Mouse (Mus musculus): Measurements from ENCODE around the gene Tmem229b. TPM values are rescaled to one million over a fixed set of nuclear protein-coding genes. Genes with fewer than 3 reads are reported as not detected.
"Not testable (repeated sequence)": the region's sequence is repeated elsewhere in the genome, so short reads cannot be mapped to it uniquely, and the experiment has no call there.

Tmem229b gene
- polyA plus RNA-seq, 1 experiment from 2014 or later = 4.7 TPM

DNA sequence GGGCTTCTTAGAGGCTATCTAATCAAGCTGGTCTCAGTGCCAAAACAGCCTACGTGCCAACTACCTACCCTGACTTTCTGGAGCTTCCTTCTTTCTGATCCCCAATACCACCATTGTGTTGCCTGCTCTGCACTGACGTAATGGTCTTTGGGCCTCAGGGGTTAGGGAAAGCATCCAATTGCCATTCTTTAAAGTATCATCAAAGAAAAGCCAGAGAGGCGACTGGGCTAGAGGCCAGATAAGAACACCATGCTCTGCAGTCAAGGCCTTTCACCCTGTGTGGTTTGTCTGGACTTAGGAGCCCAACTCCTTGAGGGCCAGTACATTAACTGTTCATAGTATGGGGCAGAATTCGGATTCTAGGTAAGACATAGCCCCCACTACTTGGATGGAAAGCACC, 30.3 kb downstream of the Tmem229b start:
- TF ChIP-seq CTCF (IDR thresholded peaks at IDR 0.05; ENCODE audit: low read depth) (no peak), EP300 (optimal IDR thresholded peaks at IDR 0.05) (no peak)
- Histone ChIP-seq H3K4me2 (replicated peaks; ENCODE audit: low read depth) (no peak overlapping the region), H3K9me3 (ENCODE audit: control insufficient read depth, low read length) (no peaks in the 10 kb centered on the region), H3K9ac (ENCODE audit: low read length) (no peak overlapping the region), H3K4me3 (ENCODE audit: low read depth, low read length) (no peak overlapping the region), H3K4me1 (replicated peaks; ENCODE audit: control insufficient read depth, insufficient read depth) (no peaks in the 10 kb centered on the region), H3K27ac (replicated peaks) (no peak overlapping the region), H3K27me3 (ENCODE audit: control insufficient read depth, insufficient read depth, low read length) (no peaks in the 10 kb centered on the region), H3K36me3 (ENCODE audit: control insufficient read depth, insufficient read depth, low read length) (no peaks in the 10 kb centered on the region)
- WGBS = 69% methylated on average over 4 of the region's 4 CpGs
- ATAC-seq (ENCODE audit: low FRiP score, low TSS enrichment) = no peak
- no peak for DNase-seq (ENCODE audit: low spot score)

DNA sequence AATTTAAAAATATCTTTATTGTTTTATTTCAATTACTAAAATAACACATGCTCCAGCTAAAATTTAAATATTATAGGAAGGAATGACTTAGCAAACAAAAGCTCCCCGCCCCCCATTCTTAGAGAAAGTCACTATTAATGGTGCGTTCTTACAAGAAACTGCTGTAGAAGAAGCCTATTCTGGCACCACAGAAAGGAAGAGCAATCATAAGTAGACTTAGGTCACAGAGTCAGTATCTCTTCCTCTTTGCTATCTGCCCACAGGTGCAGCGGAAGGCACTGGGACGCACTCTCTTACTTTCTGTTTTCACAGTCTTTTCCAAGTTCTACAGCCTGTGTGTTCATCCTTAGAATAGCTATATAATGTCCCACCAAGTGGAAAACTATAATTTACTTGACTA, 31.6 kb downstream of the Tmem229b start:
- DNase-seq (ENCODE audit: low spot score) (no peak), ATAC-seq (ENCODE audit: low FRiP score, low TSS enrichment) (no peak)
- H3K4me3 ChIP-seq (ENCODE audit: low read depth, low read length) = no peak overlapping the region
- no peak overlapping the region for H3K27ac ChIP-seq (replicated peaks)
- no peak overlapping the region for H3K4me2 ChIP-seq (replicated peaks; ENCODE audit: low read depth)
- no peak overlapping the region for H3K9ac ChIP-seq (ENCODE audit: low read length)
- no peaks in the 10 kb centered on the region for H3K36me3 ChIP-seq (ENCODE audit: control insufficient read depth, insufficient read depth, low read length)
- H3K27me3 ChIP-seq (ENCODE audit: control insufficient read depth, insufficient read depth, low read length) = no peaks in the 10 kb centered on the region
- H3K9me3 ChIP-seq (ENCODE audit: control insufficient read depth, low read length) = no peaks in the 10 kb centered on the region
- no peak for TF ChIP-seq EP300 (optimal IDR thresholded peaks at IDR 0.05)
- no peak for TF ChIP-seq CTCF (IDR thresholded peaks at IDR 0.05; ENCODE audit: low read depth)
- no peaks in the 10 kb centered on the region; the same call in 1 of the 2 replicates for H3K4me1 ChIP-seq (replicated peaks; ENCODE audit: control insufficient read depth, insufficient read depth)
- WGBS = 87% methylated on average over 4 of the region's 4 CpGs

DNA sequence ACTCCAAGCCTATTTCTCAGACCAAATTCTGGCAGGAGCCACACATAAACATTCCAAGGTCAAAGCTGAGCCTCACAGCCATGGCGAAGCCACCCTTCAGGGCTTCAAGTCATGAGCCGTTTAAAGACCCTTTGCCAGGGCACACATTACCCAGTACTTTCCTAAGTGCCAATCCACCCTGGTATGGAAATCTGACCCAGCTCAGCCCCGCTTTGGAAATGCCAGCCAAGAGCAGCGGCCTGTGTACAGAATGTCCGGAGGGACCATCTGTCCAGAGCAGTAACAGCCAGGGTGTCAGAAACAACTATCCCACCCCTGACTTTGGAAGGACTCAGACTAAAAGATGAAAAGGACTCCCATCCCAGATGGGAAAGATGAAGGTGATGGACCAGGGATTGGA, 32.7 kb downstream of the Tmem229b start:
- Histone ChIP-seq H3K4me1 (replicated peaks; ENCODE audit: control insufficient read depth, insufficient read depth) (no peaks in the 10 kb centered on the region; the same call in 1 of the 2 replicates), H3K36me3 (ENCODE audit: control insufficient read depth, insufficient read depth, low read length) (no peaks in the 10 kb centered on the region), H3K27ac (replicated peaks) (no peak overlapping the region), H3K9ac (ENCODE audit: low read length) (no peak overlapping the region), H3K4me3 (ENCODE audit: low read depth, low read length) (no peak overlapping the region), H3K27me3 (ENCODE audit: control insufficient read depth, insufficient read depth, low read length) (no peaks in the 10 kb centered on the region), H3K4me2 (replicated peaks; ENCODE audit: low read depth) (no peak overlapping the region), H3K9me3 (ENCODE audit: control insufficient read depth, low read length) (no peaks in the 10 kb centered on the region)
- ATAC-seq (ENCODE audit: low FRiP score, low TSS enrichment) (no peak), DNase-seq (ENCODE audit: low spot score) (no peak)
- no peak for TF ChIP-seq CTCF (IDR thresholded peaks at IDR 0.05; ENCODE audit: low read depth)
- TF ChIP-seq EP300 (optimal IDR thresholded peaks at IDR 0.05) = no peak
- 88% methylated on average over 5 of the region's 5 CpGs for WGBS

GRCm38 (mm10) chr12:78973779-78974178, 33.6 kb downstream of the Tmem229b start:
- 75% methylated on average over 2 of the region's 2 CpGs for WGBS
- Histone ChIP-seq H3K4me1 (replicated peaks; ENCODE audit: control insufficient read depth, insufficient read depth) (no peaks in the 10 kb centered on the region; the same call in 1 of the 2 replicates), H3K9ac (ENCODE audit: low read length) (no peak overlapping the region), H3K27me3 (ENCODE audit: control insufficient read depth, insufficient read depth, low read length) (no peaks in the 10 kb centered on the region), H3K4me2 (replicated peaks; ENCODE audit: low read depth) (no peak overlapping the region), H3K9me3 (ENCODE audit: control insufficient read depth, low read length) (no peaks in the 10 kb centered on the region), H3K27ac (replicated peaks) (no peak overlapping the region), H3K4me3 (ENCODE audit: low read depth, low read length) (no peak overlapping the region), H3K36me3 (ENCODE audit: control insufficient read depth, insufficient read depth, low read length) (no peaks in the 10 kb centered on the region)
- TF ChIP-seq EP300 (optimal IDR thresholded peaks at IDR 0.05) = no peak
- no peak for TF ChIP-seq CTCF (IDR thresholded peaks at IDR 0.05; ENCODE audit: low read depth)
- DNase-seq (ENCODE audit: low spot score) (no peak), ATAC-seq (ENCODE audit: low FRiP score, low TSS enrichment) (no peak)

DNA sequence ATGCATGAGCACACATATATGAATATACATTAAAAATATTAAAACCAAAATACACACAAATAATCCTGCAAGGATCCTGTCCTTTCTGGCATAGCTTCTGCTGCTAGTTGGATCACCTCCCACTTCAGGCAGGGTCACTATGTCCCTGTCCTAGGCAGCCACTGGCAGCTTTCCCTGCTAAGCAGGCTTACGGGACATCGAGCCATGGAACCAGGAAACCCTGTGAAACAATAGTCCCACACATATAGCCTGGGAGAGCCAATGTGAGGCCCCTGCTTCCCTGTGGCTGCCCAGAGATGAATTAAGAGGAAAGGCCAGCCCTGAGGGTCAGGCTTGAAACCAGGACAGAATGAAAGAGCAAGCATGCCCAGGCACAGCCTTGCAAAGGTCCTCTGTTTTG, 35.8 kb downstream of the Tmem229b start:
- no peak for TF ChIP-seq CTCF (IDR thresholded peaks at IDR 0.05; ENCODE audit: low read depth)
- TF ChIP-seq EP300 (optimal IDR thresholded peaks at IDR 0.05) = no peak
- DNase-seq (ENCODE audit: low spot score) (no peak), ATAC-seq (ENCODE audit: low FRiP score, low TSS enrichment) (peak; percentile 40; the same call in 1 of the 2 replicates)
- no peaks in the 10 kb centered on the region; the same call in 1 of the 2 replicates for H3K4me1 ChIP-seq (replicated peaks; ENCODE audit: control insufficient read depth, insufficient read depth)
- no peak overlapping the region for H3K27ac ChIP-seq (replicated peaks)
- no peak overlapping the region for H3K4me3 ChIP-seq (ENCODE audit: low read depth, low read length)
- H3K9ac ChIP-seq (ENCODE audit: low read length) = no peak overlapping the region
- no peaks in the 10 kb centered on the region for H3K36me3 ChIP-seq (ENCODE audit: control insufficient read depth, insufficient read depth, low read length)
- no peaks in the 10 kb centered on the region for H3K9me3 ChIP-seq (ENCODE audit: control insufficient read depth, low read length)
- WGBS = 41% methylated on average over 2 of the region's 2 CpGs
- H3K4me2 ChIP-seq (replicated peaks; ENCODE audit: low read depth) = no peak overlapping the region
- H3K27me3 ChIP-seq (ENCODE audit: control insufficient read depth, insufficient read depth, low read length) = no peaks in the 10 kb centered on the region

DNA sequence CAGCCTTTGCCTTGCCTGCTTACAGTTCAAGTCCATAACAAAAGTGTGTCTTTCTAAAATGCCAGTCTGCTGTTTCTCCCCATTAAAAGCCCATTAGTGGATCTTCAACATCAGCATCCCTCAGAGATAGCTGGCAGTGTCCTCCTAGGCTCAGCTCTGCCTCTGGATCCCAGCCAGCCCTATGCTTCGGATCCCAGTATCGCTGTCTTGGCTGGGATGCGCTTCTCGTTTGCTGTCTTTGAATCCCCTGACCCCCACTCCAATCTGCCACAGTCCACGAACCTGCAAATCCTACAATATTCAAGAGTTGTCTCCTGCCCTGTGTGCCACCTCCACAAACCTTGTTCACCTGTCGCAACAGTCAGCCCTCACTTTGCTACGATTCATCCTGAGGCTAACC, 36.7 kb downstream of the Tmem229b start:
- Histone ChIP-seq H3K4me3 (ENCODE audit: low read depth, low read length) (no peak overlapping the region), H3K9ac (ENCODE audit: low read length) (no peak overlapping the region), H3K9me3 (ENCODE audit: control insufficient read depth, low read length) (no peaks in the 10 kb centered on the region), H3K36me3 (ENCODE audit: control insufficient read depth, insufficient read depth, low read length) (no peaks in the 10 kb centered on the region), H3K27ac (replicated peaks) (no peak overlapping the region), H3K27me3 (ENCODE audit: control insufficient read depth, insufficient read depth, low read length) (no peaks in the 10 kb centered on the region), H3K4me2 (replicated peaks; ENCODE audit: low read depth) (no peak overlapping the region), H3K4me1 (replicated peaks; ENCODE audit: control insufficient read depth, insufficient read depth) (no peaks in the 10 kb centered on the region; the same call in 1 of the 2 replicates)
- WGBS = 82% methylated on average over 7 of the region's 7 CpGs
- ATAC-seq (ENCODE audit: low FRiP score, low TSS enrichment) (no peak), DNase-seq (ENCODE audit: low spot score) (no peak)
- TF ChIP-seq CTCF (IDR thresholded peaks at IDR 0.05; ENCODE audit: low read depth) (no peak), EP300 (optimal IDR thresholded peaks at IDR 0.05) (no peak)

GRCm38 (mm10) chr12:78964496-78964895, 42.9 kb downstream of the Tmem229b start:
- not testable (repeated sequence) for DNase-seq (ENCODE audit: low spot score); H3K4me2 ChIP-seq (replicated peaks; ENCODE audit: low read depth); H3K27ac ChIP-seq (replicated peaks); H3K9me3 ChIP-seq (ENCODE audit: control insufficient read depth, low read length); H3K9ac ChIP-seq (ENCODE audit: low read length); H3K36me3 ChIP-seq (ENCODE audit: control insufficient read depth, insufficient read depth, low read length); H3K4me1 ChIP-seq (replicated peaks; ENCODE audit: control insufficient read depth, insufficient read depth); H3K4me3 ChIP-seq (ENCODE audit: low read depth, low read length); H3K27me3 ChIP-seq (ENCODE audit: control insufficient read depth, insufficient read depth, low read length)
- 73% methylated on average over 11 of the region's 11 CpGs for WGBS
- peak; percentile 23; the same call in 1 of the 2 replicates for ATAC-seq (ENCODE audit: low FRiP score, low TSS enrichment)

All from stomach, postnatal 0 days (tissue).